Mouse (Mus musculus): Measurements from ENCODE around the gene Ergic1. TPM values are rescaled to one million over a fixed set of nuclear protein-coding genes. Genes with fewer than 3 reads are reported as not detected.

The Ergic1 gene
- polyA plus RNA-seq, 1 experiment = 143 TPM

GRCm38 (mm10) chr17:26675845-26676244, 114.6 kb downstream of the Ergic1 start:
- Histone ChIP-seq H3K4me1 (ENCODE audit: control insufficient read depth, insufficient read depth, low read length) (peaks cover 8% of the 10 kb centered on the region; the same call in 1 of the 2 replicates), H3K4me3 (ENCODE audit: insufficient read depth, low read length) (peak overlapping the region; percentile 81), H3K27ac (ENCODE audit: insufficient read depth, low read length) (no peak overlapping the region; the same call in 1 of the 2 replicates)
- TF ChIP-seq CTCF (IDR thresholded peaks at IDR 0.05; ENCODE audit: extremely low read depth, insufficient read depth, low read length) (no peak), POLR2A (IDR thresholded peaks at IDR 0.05; ENCODE audit: extremely low read depth, insufficient read depth, low read length) (no peak)

GRCm38 (mm10) chr17:26676252-26676615, 114.9 kb downstream of the Ergic1 start:
- TF ChIP-seq POLR2A (IDR thresholded peaks at IDR 0.05; ENCODE audit: extremely low read depth, insufficient read depth, low read length) = peak; percentile 94
- TF ChIP-seq CTCF (IDR thresholded peaks at IDR 0.05; ENCODE audit: extremely low read depth, insufficient read depth, low read length) = no peak

DNA sequence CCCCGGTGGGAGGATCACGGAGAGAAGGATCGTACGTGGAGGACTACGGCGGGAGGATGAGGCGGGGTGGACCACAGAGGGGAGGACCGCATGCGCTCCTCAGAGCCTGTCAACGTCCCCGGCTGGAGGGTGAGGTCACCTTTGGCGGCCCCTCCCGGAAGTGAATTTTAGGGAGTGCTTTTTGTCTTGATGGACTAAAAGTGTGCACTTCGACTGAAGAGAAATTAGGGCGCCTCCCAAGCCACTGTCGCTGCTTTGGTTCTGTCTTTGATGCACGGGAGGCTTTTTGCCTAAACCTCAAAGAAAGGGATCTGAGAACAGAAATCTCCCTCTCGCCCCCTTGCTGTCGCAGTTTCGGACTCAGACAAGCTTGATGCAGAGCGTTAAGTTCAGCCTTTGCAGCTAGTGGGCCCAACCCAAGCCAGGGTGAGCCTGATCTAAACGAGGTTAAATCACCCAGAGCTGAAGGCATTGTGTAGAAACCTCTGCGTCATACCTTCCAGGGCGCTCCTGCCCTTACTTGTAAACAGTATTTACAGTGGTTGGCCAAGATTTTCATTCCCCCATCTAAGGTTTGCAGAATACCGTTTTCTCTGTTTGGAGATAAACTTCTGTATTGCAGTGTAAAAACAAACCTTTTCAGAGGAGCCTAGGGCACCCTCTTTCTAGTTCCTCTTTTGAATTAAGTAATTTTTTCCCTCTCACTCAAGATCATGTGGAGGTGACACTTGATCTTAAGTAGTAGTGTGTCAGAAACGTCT, 115.5 kb downstream of the Ergic1 start:
- H3K27ac ChIP-seq (ENCODE audit: insufficient read depth, low read length) = peak overlapping the region; percentile 88
- TF ChIP-seq POLR2A (IDR thresholded peaks at IDR 0.05; ENCODE audit: extremely low read depth, insufficient read depth, low read length) (no peak), CTCF (IDR thresholded peaks at IDR 0.05; ENCODE audit: extremely low read depth, insufficient read depth, low read length) (no peak)
- H3K4me3 ChIP-seq (ENCODE audit: insufficient read depth, low read length) = peak overlapping the region; percentile 81
- peaks cover 8% of the 10 kb centered on the region; the same call in 1 of the 2 replicates for H3K4me1 ChIP-seq (ENCODE audit: control insufficient read depth, insufficient read depth, low read length)

More at GRCm38 (mm10) chr17:26676252-26676615, 114.9 kb downstream of the Ergic1 start:
- Histone ChIP-seq H3K4me3 (ENCODE audit: insufficient read depth, low read length) (peak overlapping the region; percentile 81), H3K27ac (ENCODE audit: insufficient read depth, low read length) (peak overlapping the region; percentile 88), H3K4me1 (ENCODE audit: control insufficient read depth, insufficient read depth, low read length) (peaks cover 8% of the 10 kb centered on the region; the same call in 1 of the 2 replicates)

DNA sequence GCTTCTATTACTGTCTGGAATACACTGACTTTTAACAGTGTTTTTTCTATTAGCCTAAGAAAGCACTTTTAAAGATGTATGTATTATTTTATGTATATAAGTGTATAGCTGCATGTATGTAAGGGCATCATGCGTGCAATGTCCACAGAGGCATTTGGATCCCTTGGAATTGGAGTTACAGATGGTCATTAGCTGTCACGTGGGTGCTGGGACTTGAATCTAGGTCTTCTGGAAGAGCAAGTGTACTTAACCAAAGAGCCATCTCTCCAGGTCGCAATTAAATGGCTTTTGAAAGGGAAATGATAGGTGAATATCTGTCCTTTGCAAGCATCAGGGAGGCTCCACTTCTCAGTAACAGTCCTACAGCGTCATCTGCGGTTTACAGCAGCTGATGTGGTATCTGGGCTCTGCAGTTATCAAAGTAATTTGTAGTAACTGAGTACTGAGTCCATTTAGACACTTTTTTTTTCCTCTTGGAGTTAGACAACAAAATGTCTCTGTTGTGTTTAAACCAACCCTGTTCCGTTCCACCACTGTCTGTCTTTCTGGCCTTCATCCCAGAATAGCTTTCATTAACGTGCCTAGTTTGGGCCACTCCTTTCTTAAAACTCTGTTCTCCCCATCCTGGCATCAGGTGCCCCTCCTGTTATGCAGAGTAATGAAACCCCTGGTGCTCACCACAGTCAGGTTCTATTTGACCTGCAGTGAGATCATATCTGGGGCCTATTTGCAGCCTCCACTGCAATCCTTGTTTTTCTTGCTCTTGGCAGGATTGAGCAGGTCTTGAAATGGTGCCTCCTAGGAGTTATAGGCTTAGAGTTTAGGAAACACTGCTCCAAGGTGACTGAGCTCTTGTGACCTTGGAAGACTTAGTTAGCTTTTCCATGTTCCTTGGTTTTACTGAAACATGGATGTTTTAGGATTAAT, 116.7 kb downstream of the Ergic1 start:
- H3K27ac ChIP-seq (ENCODE audit: insufficient read depth, low read length) = 0 out of 2 replicates have a peak overlapping the region, but pooled peaks have one; percentile 15
- peak overlapping the region; percentile 81; the same call in 1 of the 2 replicates for H3K4me3 ChIP-seq (ENCODE audit: insufficient read depth, low read length)
- TF ChIP-seq POLR2A (IDR thresholded peaks at IDR 0.05; ENCODE audit: extremely low read depth, insufficient read depth, low read length) (no peak), CTCF (IDR thresholded peaks at IDR 0.05; ENCODE audit: extremely low read depth, insufficient read depth, low read length) (no peak)
- H3K4me1 ChIP-seq (ENCODE audit: control insufficient read depth, insufficient read depth, low read length) = peaks cover 10% of the 10 kb centered on the region

DNA sequence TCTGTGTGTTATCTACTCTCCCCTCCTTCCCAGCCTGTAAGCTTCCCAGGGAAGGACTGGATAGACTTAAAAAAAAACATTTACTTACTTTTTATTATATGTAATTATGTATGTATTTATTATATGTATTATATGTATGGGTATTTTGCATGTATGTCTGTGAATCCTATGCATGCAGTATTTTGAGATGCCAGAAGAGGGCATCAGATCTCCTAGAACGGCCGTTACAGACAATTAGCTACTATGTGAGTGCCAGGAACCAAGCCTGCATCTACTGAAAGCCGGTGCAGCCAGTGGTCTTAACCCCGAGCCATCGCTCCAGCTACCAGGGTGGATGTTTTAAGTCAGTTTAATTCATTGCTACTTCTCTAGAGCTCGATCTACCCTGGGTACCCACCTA, 120.0 kb downstream of the Ergic1 start:
- TF ChIP-seq CTCF (IDR thresholded peaks at IDR 0.05; ENCODE audit: extremely low read depth, insufficient read depth, low read length) = no peak
- no peak for TF ChIP-seq POLR2A (IDR thresholded peaks at IDR 0.05; ENCODE audit: extremely low read depth, insufficient read depth, low read length)
- Histone ChIP-seq H3K4me1 (ENCODE audit: control insufficient read depth, insufficient read depth, low read length) (peaks cover 13% of the 10 kb centered on the region), H3K27ac (ENCODE audit: insufficient read depth, low read length) (no peak overlapping the region), H3K4me3 (ENCODE audit: insufficient read depth, low read length) (no peak overlapping the region)

DNA sequence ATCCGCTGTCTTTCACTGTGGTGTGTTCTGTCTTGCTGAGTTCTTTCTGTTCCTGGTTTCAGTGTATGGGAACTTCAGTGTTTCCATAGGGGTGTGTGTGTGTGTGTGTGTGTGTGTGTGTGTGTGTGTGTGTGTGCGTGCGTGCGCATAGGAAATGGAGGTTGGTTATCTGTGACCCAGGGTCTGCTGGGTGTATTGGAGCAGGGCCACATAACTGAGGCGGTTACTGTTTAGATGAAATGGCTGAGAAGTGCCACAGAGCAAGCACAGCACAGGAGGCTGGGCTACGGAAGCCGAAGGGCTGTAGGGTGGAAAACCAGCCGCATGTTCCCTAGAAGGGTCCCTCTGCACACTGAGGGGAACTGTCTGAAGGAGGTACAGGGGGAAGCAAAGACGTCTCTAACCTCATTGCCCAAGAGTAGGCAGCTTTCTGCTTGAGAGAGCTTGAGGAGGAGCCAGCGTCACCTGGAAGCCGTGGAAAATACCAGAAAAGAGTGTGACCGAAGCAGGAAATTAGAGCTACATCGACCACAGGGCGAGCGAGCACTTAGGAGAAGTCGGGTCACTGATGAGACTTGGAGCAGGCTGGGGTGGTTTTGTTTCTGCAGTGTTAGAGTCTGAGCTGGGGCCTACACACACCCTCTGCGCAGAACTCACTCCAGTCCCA, 125.2 kb downstream of the Ergic1 start:
- H3K4me1 ChIP-seq (ENCODE audit: control insufficient read depth, insufficient read depth, low read length) = peaks cover 13% of the 10 kb centered on the region
- H3K27ac ChIP-seq (ENCODE audit: insufficient read depth, low read length) = no peak overlapping the region
- TF ChIP-seq CTCF (IDR thresholded peaks at IDR 0.05; ENCODE audit: extremely low read depth, insufficient read depth, low read length) (no peak), POLR2A (IDR thresholded peaks at IDR 0.05; ENCODE audit: extremely low read depth, insufficient read depth, low read length) (no peak)
- no peak overlapping the region for H3K4me3 ChIP-seq (ENCODE audit: insufficient read depth, low read length)

DNA sequence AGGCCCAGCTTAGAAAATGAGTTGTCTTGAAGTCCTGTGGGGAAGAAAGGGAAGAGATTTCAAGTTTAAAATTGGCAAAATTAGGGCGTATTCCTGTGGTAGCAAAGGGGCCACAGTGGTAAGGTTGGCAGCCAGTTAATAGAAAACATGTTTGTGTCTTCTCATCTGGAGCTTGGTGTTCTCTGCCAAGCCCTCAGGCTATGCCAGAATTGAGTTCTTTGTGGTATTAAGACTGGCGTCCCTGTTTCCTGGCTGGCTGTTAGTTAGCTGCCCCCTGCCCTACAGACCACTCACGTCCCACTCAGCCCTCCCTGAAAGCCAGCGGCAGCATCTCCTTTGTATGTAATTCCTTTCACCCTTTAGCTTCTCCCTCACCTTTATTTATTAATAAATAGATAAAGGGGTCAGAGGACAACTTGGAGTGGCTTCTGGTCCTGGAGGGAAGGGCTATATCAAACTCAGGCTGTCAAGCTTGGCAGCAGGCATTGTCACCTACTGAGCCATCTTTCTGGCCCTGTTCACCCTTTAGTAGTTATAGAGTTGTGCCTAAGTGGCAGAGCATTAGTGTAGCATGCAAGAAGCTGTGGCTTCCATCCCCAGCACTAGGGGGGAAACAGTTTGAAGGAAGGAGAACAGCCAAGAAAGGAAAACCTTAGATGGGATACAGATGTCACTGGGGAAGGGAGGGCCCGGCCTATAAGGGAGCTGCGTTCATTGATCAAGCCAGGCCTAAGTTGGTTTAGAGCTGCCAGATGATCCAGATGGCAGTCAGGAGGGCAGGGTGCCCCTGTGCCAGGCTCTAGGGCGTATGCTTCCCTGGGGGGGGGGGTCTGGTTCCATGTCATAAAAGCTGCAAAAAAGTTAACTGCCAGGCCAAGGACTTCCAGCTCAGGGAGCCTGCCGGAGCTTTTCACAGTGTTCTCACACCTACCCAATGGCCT, 127.8 kb downstream of the Ergic1 start:
- Histone ChIP-seq H3K27ac (ENCODE audit: insufficient read depth, low read length) (peak overlapping the region; percentile 34), H3K4me3 (ENCODE audit: insufficient read depth, low read length) (no peak overlapping the region), H3K4me1 (ENCODE audit: control insufficient read depth, insufficient read depth, low read length) (peaks cover 21% of the 10 kb centered on the region)
- TF ChIP-seq CTCF (IDR thresholded peaks at IDR 0.05; ENCODE audit: extremely low read depth, insufficient read depth, low read length) = no peak
- no peak for TF ChIP-seq POLR2A (IDR thresholded peaks at IDR 0.05; ENCODE audit: extremely low read depth, insufficient read depth, low read length)

GRCm38 (mm10) chr17:26689810-26690209, 128.5 kb downstream of the Ergic1 start:
- TF ChIP-seq POLR2A (IDR thresholded peaks at IDR 0.05; ENCODE audit: extremely low read depth, insufficient read depth, low read length) (no peak), CTCF (IDR thresholded peaks at IDR 0.05; ENCODE audit: extremely low read depth, insufficient read depth, low read length) (no peak)
- Histone ChIP-seq H3K4me1 (ENCODE audit: control insufficient read depth, insufficient read depth, low read length) (peaks cover 24% of the 10 kb centered on the region), H3K4me3 (ENCODE audit: insufficient read depth, low read length) (no peak overlapping the region), H3K27ac (ENCODE audit: insufficient read depth, low read length) (peak overlapping the region; percentile 34)

Measured in cortical plate, adult 2 months (tissue).